Mouse (Mus musculus): ENCODE measurements at regions not wholly inside any gene's neighbourhood (a gene's known extent, or its start where the extent isn't known, plus 50 kb on each side); places are given as distances from the start of the nearest gene placed in this dataset.
A peak's percentile ranks its signal among the peaks of the same experiment; 100 is the strongest.
"Not testable (repeated sequence)": the region's sequence is repeated elsewhere in the genome, so short reads cannot be mapped to it uniquely, and the experiment has no call there.

- no peak for DNase-seq (ENCODE audit: low spot score)
These were observed 61.3 kb downstream of the Tmem17 start for GRCm38 (mm10) chr11:22573166-22573565.

GRCm38 (mm10) chr11:22573802-22574201, 61.9 kb downstream of the Tmem17 start:
- no peak for DNase-seq (ENCODE audit: low spot score)

GRCm38 (mm10) chr11:22574506-22574905, 62.6 kb downstream of the Tmem17 start:
- DNase-seq (ENCODE audit: low spot score) = no peak

GRCm38 (mm10) chr11:22584100-22584487, 72.2 kb downstream of the Tmem17 start:
- DNase-seq (ENCODE audit: low spot score) = no peak

- DNase-seq (ENCODE audit: low spot score) = no peak
These were observed 72.7 kb downstream of the Tmem17 start for GRCm38 (mm10) chr11:22584488-22585158.

GRCm38 (mm10) chr11:22587691-22588241, 75.9 kb downstream of the Tmem17 start:
- peak; percentile 54 for DNase-seq (ENCODE audit: low spot score)

- no peak for DNase-seq (ENCODE audit: low spot score)
These were observed 76.7 kb downstream of the Tmem17 start for GRCm38 (mm10) chr11:22588546-22588945.

GRCm38 (mm10) chr11:22589901-22590300, 78.0 kb downstream of the Tmem17 start:
- DNase-seq (ENCODE audit: low spot score) = no peak

- not testable (repeated sequence) for DNase-seq (ENCODE audit: low spot score)
These were observed 79.2 kb downstream of the Tmem17 start for GRCm38 (mm10) chr11:22591050-22591449.

- no peak for DNase-seq (ENCODE audit: low spot score)
These were observed 80.8 kb downstream of the Tmem17 start for GRCm38 (mm10) chr11:22592706-22593105.

GRCm38 (mm10) chr11:22596076-22596804, 84.4 kb downstream of the Tmem17 start:
- DNase-seq (ENCODE audit: low spot score) = no peak

- no peak for DNase-seq (ENCODE audit: low spot score)
These were observed 84.9 kb downstream of the Tmem17 start for GRCm38 (mm10) chr11:22596805-22597149.

GRCm38 (mm10) chr11:22600370-22600769, 88.5 kb downstream of the Tmem17 start:
- no peak for DNase-seq (ENCODE audit: low spot score)

GRCm38 (mm10) chr11:22601977-22602376, 90.1 kb downstream of the Tmem17 start:
- DNase-seq (ENCODE audit: low spot score) = no peak

- no peak for DNase-seq (ENCODE audit: low spot score)
These were observed 90.7 kb downstream of the Tmem17 start for GRCm38 (mm10) chr11:22602610-22603009.

- DNase-seq (ENCODE audit: low spot score) = no peak
These were observed 91.5 kb downstream of the Tmem17 start for GRCm38 (mm10) chr11:22603397-22603796.

GRCm38 (mm10) chr11:22606380-22606779, 94.5 kb downstream of the Tmem17 start:
- no peak for DNase-seq (ENCODE audit: low spot score)

GRCm38 (mm10) chr11:22607645-22608044, 95.8 kb downstream of the Tmem17 start:
- no peak for DNase-seq (ENCODE audit: low spot score)

GRCm38 (mm10) chr11:22608945-22609344, 97.1 kb downstream of the Tmem17 start:
- DNase-seq (ENCODE audit: low spot score) = no peak

GRCm38 (mm10) chr11:22610433-22611101, 98.7 kb downstream of the Tmem17 start:
- DNase-seq (ENCODE audit: low spot score) = no peak

- no peak for DNase-seq (ENCODE audit: low spot score)
These were observed 99.4 kb downstream of the Tmem17 start for GRCm38 (mm10) chr11:22611102-22611869.

- DNase-seq (ENCODE audit: low spot score) = no peak
These were observed 101.6 kb downstream of the Tmem17 start for GRCm38 (mm10) chr11:22613500-22613899.
